Mouse (Mus musculus) heart, embryonic 11.5 days (tissue): Measurements from ENCODE around the gene Cpsf3. TPM values are rescaled to one million over a fixed set of nuclear protein-coding genes. Genes with fewer than 3 reads are reported as not detected.

Experiments
- ATAC-seq: fragments of 200-750 bp; cut with Nextera tagmentation; replicated peaks from 2 replicates; pipeline ENCODE4 v1.8.0; 2017; ENCODE audit warnings: moderate library complexity; ENCODE audit not compliant: insufficient number of reproducible peaks, low FRiP score, low TSS enrichment
- H3K27ac ChIP-seq: fragments of 300-500 bp; sonication (generic); 2 replicates; pipeline ENCODE4 v1.5.1; 2014; ENCODE audit warnings: mild to moderate bottlenecking, low read depth, low read length
- H3K27me3 ChIP-seq: fragments of 300-500 bp; sonication (generic); 2 replicates; pipeline ENCODE4 v1.6.1; 2014; ENCODE audit warnings: mild to moderate bottlenecking, low read length, mixed read lengths; ENCODE audit not compliant: control insufficient read depth, insufficient read depth
- H3K36me3 ChIP-seq: fragments of 300-500 bp; sonication (generic); 2 replicates; pipeline ENCODE4 v1.6.1; 2014; ENCODE audit warnings: mild to moderate bottlenecking, low read length, moderate library complexity, mixed read lengths; ENCODE audit not compliant: control insufficient read depth, insufficient read depth
- H3K4me1 ChIP-seq: fragments of 300-500 bp; sonication (generic); 2 replicates; pipeline ENCODE4 v1.6.1; 2014; ENCODE audit warnings: low read length; ENCODE audit not compliant: control insufficient read depth, insufficient read depth
- H3K4me2 ChIP-seq: fragments of 300-500 bp; sonication (generic); 2 replicates; pipeline ENCODE4 v1.6.1; 2014; ENCODE audit warnings: mild to moderate bottlenecking, moderate library complexity
- H3K4me3 ChIP-seq: fragments of 300-500 bp; sonication (generic); 2 replicates; pipeline ENCODE4 v1.5.1; 2014; ENCODE audit warnings: low read depth, low read length
- H3K9ac ChIP-seq: fragments of 300-500 bp; sonication (generic); 2 replicates; pipeline ENCODE4 v1.6.1; 2014; ENCODE audit warnings: mild to moderate bottlenecking, low read depth, low read length, moderate library complexity
- H3K9me3 ChIP-seq: fragments of 300-500 bp; sonication (generic); replicated peaks from 2 replicates; pipeline ENCODE4 v1.6.1; 2016; ENCODE audit warnings: low read length; ENCODE audit not compliant: control insufficient read depth
- WGBS: fragments of 180-500 bp; shearing (Covaris S2); extraction: QIAGEN DNeasy Blood & Tissue Kit; methylation state at CpG from one replicate; pipeline ENCODE4 v1.1.7; 2014; ENCODE audit not compliant: insufficient replicate concordance; 5-methylcytosine and 5-hydroxymethylcytosine counted together
- polyA plus RNA-seq: library from polyadenylated mRNA; unstranded; fragments of >200 nt; fragmentation: Nextera tagmentation; extraction: Ambion mirVana; gene quantifications from 2 replicates; pipeline ENCODE4 v1.2.1, GENCODE M21; 2014

Gene Cpsf3
- polyA plus RNA-seq, 1 experiment from 2014 or later = 80.7 TPM

DNA sequence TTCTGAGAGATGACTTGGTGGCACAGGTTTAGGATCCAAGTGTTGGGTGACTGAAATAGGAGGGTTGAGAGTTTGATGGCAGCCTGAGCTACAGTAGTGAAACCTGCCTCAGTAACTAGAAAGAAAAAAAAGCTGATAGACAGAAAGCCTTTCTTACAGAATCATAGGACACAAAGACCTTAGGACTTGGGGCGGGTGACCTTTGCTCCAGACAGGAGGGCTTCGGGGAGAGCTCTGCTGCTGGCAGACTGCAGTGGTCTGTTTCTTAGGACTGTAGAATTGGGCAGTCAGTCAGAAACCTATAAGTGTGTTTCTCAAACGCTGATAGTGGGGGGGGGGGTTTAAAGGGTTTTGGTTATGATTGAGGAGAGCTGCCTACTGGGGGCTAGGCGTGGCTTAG is 20.6 kb downstream of the Cpsf3 start:
- H3K27ac ChIP-seq = no peak overlapping the region
- H3K27me3 ChIP-seq = no peaks in the 10 kb centered on the region
- WGBS = 89% methylated on average over 4 of the region's 4 CpGs
- ATAC-seq = no peak
- H3K9me3 ChIP-seq = no peaks in the 10 kb centered on the region
- H3K4me2 ChIP-seq = no peak overlapping the region
- H3K4me1 ChIP-seq = no peaks in the 10 kb centered on the region
- peaks cover 43% of the 10 kb centered on the region for H3K36me3 ChIP-seq
- no peak overlapping the region for H3K9ac ChIP-seq
- no peak overlapping the region for H3K4me3 ChIP-seq

DNA sequence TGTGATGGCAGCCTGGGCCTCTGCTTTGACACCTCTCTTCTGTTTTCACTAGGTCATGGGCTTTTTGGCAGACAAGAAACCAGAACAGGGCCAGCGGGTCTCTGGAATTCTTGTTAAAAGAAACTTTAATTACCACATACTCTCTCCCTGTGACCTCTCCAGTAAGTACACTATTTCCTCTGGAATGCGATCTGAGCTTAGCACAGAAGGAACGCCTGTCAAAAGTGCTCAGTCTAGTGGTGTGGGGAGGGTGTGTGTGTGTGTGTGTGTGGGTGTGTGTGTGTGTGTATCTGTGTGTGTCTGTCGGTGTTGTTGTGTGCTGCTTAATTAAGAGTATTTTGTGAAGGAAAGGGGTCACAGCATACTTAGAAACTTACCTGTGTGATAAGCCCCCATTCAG is 21.5 kb downstream of the Cpsf3 start:
- H3K36me3 ChIP-seq = peaks cover 49% of the 10 kb centered on the region
- H3K27ac ChIP-seq = no peak overlapping the region
- no peak overlapping the region for H3K4me3 ChIP-seq
- H3K4me1 ChIP-seq = no peaks in the 10 kb centered on the region
- ATAC-seq = no peak
- H3K4me2 ChIP-seq = no peak overlapping the region
- 89% methylated on average over 4 of the region's 4 CpGs for WGBS
- no peaks in the 10 kb centered on the region for H3K9me3 ChIP-seq
- no peaks in the 10 kb centered on the region for H3K27me3 ChIP-seq
- no peak overlapping the region for H3K9ac ChIP-seq

DNA sequence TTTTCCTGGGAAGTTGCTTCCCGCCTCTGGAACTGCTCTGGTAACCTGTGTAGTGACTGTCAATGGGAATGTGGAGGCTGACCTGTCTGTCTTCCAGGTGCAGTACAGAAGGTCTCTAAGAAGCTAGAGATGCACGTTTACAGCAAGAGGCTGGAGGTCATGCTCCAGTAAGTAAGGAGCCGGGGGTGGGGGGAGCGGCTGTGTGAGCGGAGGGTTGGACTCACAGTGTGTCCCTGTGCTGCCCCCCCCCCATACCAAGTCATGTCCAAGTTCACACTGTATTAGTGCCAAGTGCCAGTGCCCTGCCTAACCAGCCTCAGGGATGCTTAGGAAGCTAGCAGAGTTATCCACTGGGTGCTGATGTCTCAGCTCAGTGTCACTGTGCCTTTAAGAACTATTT is 27.0 kb downstream of the Cpsf3 start:
- Histone ChIP-seq H3K27ac (no peak overlapping the region), H3K9me3 (no peaks in the 10 kb centered on the region), H3K4me2 (no peak overlapping the region), H3K4me3 (no peak overlapping the region), H3K9ac (no peak overlapping the region), H3K36me3 (peaks cover 36% of the 10 kb centered on the region), H3K4me1 (peaks cover 2% of the 10 kb centered on the region; the same call in 1 of the 2 replicates), H3K27me3 (no peaks in the 10 kb centered on the region)
- ATAC-seq = no peak
- 87% methylated on average over 5 of the region's 5 CpGs for WGBS

DNA sequence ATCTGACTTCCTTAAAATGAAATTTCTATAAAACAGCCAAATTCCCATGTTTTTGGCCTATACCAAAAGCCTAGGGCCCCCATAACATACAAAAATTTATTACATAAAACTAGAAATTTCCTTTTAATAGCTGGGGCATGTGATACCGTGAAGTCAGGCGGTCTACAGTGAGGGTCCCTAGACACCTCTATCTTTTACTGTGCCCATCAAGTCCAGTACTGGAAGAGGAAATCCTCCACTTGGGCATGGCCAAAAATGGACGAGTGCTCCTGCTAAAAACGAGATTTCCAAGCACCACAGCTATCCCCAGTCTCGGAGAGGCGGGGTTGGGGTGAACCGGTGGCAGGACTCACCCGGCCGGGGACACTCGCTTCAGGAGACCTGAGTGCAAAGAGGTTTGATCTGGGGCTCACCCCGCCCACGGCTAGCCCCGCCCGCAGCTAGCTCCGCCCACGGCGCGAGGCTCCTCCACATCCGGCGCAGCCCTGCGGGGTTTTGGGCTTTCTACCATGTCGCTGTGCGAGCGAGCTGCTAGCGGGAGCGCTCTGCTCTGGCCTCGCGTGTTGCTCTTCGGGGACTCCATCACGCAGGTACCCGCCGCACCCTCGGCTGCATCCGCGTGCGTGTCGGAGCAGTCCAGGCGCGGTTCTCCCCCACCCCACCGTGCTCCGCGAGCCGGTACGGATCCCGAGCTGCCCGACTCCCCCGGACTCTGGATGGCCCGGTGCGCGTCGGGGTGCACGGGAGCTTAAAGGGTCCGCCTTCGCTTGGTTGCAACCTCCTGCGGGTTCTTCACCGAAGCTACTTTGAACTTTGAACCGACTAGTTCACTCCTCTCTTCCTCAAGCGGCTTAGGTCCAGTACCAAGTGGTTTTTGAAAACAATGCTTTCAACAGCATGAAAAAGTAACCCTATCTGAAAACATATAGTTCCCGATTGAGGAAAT is 31.0 kb downstream of the Cpsf3 start, which contains the start of gene Iah1:
Iah1 (plus strand) TSS at position 467 of the 946 bp plus-strand sequence.
- Histone ChIP-seq H3K4me1 (peaks cover 3% of the 10 kb centered on the region; the same call in 1 of the 2 replicates), H3K27me3 (no peaks in the 10 kb centered on the region), H3K4me3 (peak within 1 kb of the TSS; percentile 81), H3K27ac (peak within 1 kb of the TSS; percentile 54), H3K36me3 (peaks cover 10% of the 10 kb centered on the region), H3K9ac (peak within 1 kb of the TSS; percentile 87), H3K4me2 (peak within 1 kb of the TSS; percentile 79), H3K9me3 (no peaks in the 10 kb centered on the region)
- WGBS = 2% methylated on average over 59 of the region's 59 CpGs
- peak; percentile 91 for ATAC-seq

DNA sequence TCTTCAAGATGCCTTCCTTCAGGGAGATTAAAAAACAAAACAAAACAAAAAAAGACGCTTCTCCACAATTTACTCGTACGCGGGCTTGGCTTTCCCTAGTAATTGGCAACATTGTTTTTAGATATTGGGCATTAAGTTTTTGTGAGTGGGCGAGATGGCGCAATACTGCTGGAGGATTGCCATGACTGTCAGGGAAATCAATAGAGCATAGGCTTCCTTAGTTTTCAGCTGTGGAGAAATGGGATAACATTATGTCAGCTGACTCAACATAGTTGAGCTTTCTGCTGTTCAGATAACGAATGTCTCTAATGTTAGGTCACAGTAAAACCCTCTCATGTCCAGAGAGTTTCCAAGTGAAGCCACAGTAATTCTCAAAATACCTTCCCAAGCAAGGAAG is 31.7 kb downstream of the Cpsf3 start:
- Histone ChIP-seq H3K9me3 (no peaks in the 10 kb centered on the region), H3K4me3 (peak overlapping the region; percentile 81), H3K27me3 (no peaks in the 10 kb centered on the region), H3K4me1 (peaks cover 3% of the 10 kb centered on the region; the same call in 1 of the 2 replicates), H3K9ac (peak overlapping the region; percentile 87; the same call in 1 of the 2 replicates), H3K27ac (no peak overlapping the region; the same call in 1 of the 2 replicates), H3K36me3 (peaks cover 7% of the 10 kb centered on the region), H3K4me2 (peak overlapping the region; percentile 79)
- WGBS = 36% methylated on average over 7 of the region's 7 CpGs
- ATAC-seq = no peak

DNA sequence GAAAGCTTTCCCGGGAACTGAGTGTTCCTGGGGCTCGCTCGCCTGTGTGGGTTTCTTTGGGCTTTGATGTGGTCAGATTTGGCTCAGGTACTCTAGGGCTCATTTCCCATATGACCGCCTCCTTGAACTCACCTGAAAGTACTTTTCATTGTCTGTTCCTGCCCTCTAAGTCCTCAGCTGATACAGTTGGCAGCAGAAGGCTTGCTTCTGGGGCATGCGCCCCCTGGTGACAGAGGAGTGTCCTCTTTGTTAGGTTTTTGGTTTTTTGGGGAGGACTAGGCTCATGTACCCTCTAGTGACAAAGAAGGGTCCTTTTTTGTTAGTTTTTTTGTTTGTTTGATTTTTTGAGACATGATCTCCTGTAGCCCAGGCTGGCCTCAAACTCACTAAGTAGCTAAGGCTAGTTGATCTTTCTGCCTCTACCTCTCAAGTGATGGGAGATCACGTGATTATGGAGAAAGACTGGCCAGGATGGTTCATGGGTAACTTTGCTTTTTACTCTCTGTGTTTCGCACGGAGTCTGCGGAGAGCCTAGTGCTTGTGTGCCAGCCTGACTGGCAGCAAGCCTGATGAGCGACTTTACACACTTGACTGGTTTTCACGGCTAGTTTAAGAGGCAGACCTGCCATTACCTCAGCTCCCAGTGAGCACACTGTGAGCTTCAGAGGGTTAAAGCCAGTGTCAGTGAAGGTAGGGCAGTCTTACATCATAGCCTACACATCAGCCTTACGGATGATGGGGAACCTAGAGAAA is 33.1 kb downstream of the Cpsf3 start:
- no peak for ATAC-seq
- Histone ChIP-seq H3K9ac (no peak overlapping the region), H3K4me3 (no peak overlapping the region), H3K27ac (no peak overlapping the region), H3K27me3 (no peaks in the 10 kb centered on the region), H3K4me1 (peaks cover 3% of the 10 kb centered on the region; the same call in 1 of the 2 replicates), H3K4me2 (no peak overlapping the region), H3K36me3 (peaks cover 7% of the 10 kb centered on the region), H3K9me3 (no peaks in the 10 kb centered on the region)
- WGBS = 76% methylated on average over 12 of the region's 12 CpGs

DNA sequence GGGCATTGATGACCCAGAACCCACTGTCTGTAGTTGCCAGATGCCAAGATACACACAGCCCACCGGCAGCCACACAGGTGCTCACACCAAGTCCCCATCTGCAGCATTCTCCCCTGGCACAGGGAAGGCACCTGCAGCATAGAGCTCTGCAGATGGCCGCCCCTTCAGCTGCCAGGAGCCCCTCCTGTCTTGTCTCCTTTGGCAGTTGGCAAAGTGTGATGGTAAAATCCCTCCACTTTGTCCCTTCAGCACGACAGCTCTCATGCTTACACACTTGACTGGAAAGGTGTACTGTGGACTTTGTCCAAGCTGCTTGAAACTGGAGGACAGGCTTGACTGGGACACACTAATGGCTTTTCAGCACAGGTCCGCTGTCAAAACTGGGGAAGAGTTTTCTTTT is 35.1 kb downstream of the Cpsf3 start:
- ATAC-seq = no peak
- H3K9ac ChIP-seq = no peak overlapping the region
- peaks cover 2% of the 10 kb centered on the region; the same call in 1 of the 2 replicates for H3K36me3 ChIP-seq
- no peaks in the 10 kb centered on the region for H3K9me3 ChIP-seq
- no peak overlapping the region for H3K4me3 ChIP-seq
- no peak overlapping the region for H3K4me2 ChIP-seq
- 74% methylated on average over 4 of the region's 4 CpGs for WGBS
- H3K27me3 ChIP-seq = no peaks in the 10 kb centered on the region
- peaks cover 3% of the 10 kb centered on the region; the same call in 1 of the 2 replicates for H3K4me1 ChIP-seq
- no peak overlapping the region for H3K27ac ChIP-seq

DNA sequence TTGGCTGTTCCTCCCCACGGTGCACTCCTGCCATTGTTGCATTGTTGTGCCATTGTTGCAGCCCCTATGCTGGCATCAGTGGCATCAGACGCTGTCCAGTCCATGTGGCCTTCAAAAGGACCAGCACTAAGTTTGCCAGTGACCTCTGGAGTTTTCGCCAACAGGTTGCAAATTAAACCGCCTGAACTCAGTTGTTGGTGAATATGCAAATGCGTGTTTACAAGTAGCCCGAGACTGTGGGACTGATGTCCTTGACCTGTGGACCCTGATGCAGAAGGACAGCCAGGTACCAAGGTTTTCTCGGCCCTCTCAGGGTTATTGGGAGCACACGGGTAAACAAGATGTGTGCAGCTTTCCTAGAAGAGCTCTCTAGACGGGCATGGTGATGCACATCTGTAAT is 36.0 kb downstream of the Cpsf3 start:
- Histone ChIP-seq H3K4me3 (no peak overlapping the region), H3K27me3 (no peaks in the 10 kb centered on the region), H3K4me2 (no peak overlapping the region), H3K9me3 (no peaks in the 10 kb centered on the region), H3K36me3 (peaks cover 4% of the 10 kb centered on the region; the same call in 1 of the 2 replicates), H3K27ac (no peak overlapping the region), H3K9ac (no peak overlapping the region), H3K4me1 (peaks cover 3% of the 10 kb centered on the region; the same call in 1 of the 2 replicates)
- 80% methylated on average over 9 of the region's 9 CpGs for WGBS
- no peak for ATAC-seq
